Mouse (Mus musculus) forebrain, embryonic 15.5 days (tissue): Measurements from ENCODE around the gene March4. TPM values are rescaled to one million over a fixed set of nuclear protein-coding genes. Genes with fewer than 3 reads are reported as not detected.
A peak's percentile ranks its signal among the peaks of the same experiment; 100 is the strongest.

Experiments
- ATAC-seq: fragments of 200-750 bp; cut with Nextera tagmentation; replicated peaks from 2 replicates; pipeline ENCODE4 v1.8.0; 2017; ENCODE audit warnings: mild to moderate bottlenecking, moderate TSS enrichment, moderate library complexity
- H3K27ac ChIP-seq: fragments of 300-500 bp; sonication (generic); replicated peaks from 2 replicates; pipeline ENCODE4 v1.5.1; 2015; ENCODE audit warnings: mild to moderate bottlenecking, inconsistent platforms
- H3K27me3 ChIP-seq: fragments of 300-500 bp; sonication (generic); 2 replicates; pipeline ENCODE4 v1.6.1; 2015; ENCODE audit warnings: inconsistent platforms
- H3K36me3 ChIP-seq: fragments of 300-500 bp; sonication (generic); 2 replicates; pipeline ENCODE4 v1.6.1; 2015; ENCODE audit warnings: mild to moderate bottlenecking, inconsistent platforms
- H3K4me1 ChIP-seq: fragments of 300-500 bp; sonication (generic); 2 replicates; pipeline ENCODE4 v1.6.1; 2015; ENCODE audit warnings: inconsistent platforms
- H3K4me2 ChIP-seq: fragments of 300-500 bp; sonication (generic); replicated peaks from 2 replicates; pipeline ENCODE4 v1.6.1; 2015; ENCODE audit warnings: mild to moderate bottlenecking, inconsistent platforms
- H3K4me3 ChIP-seq: fragments of 300-500 bp; sonication (generic); 2 replicates; pipeline ENCODE4 v1.5.1; 2015; ENCODE audit warnings: mild to moderate bottlenecking, inconsistent platforms
- H3K9ac ChIP-seq: fragments of 300-500 bp; sonication (generic); replicated peaks from 2 replicates; pipeline ENCODE4 v1.6.1; 2015; ENCODE audit warnings: mild to moderate bottlenecking, inconsistent platforms
- H3K9me3 ChIP-seq: fragments of 300-500 bp; sonication (generic); 2 replicates; pipeline ENCODE4 v1.6.1; 2016; ENCODE audit warnings: inconsistent platforms
- WGBS: fragments of 180-500 bp; shearing (Covaris S2); methylation state at CpG from one replicate; pipeline ENCODE4 v1.1.7; 2015; ENCODE audit warnings: mixed read lengths; 5-methylcytosine and 5-hydroxymethylcytosine counted together
- polyA plus RNA-seq: library from polyadenylated mRNA; unstranded; fragments of >200 nt; fragmentation: Nextera tagmentation; extraction: Ambion mirVana; gene quantifications from 2 replicates; pipeline ENCODE4 v1.2.1, GENCODE M21; 2015

March4 gene
- polyA plus RNA-seq, 1 experiment from 2014 or later, result 5.3 TPM

GRCm38 (mm10) chr1:72468466-72469003, 68.2 kb downstream of the March4 start:
- no peak for ATAC-seq
- Histone ChIP-seq H3K36me3 (no peaks in the 10 kb centered on the region), H3K9ac (no peak overlapping the region), H3K4me3 (no peak overlapping the region), H3K9me3 (no peaks in the 10 kb centered on the region), H3K27me3 (no peaks in the 10 kb centered on the region), H3K4me2 (no peak overlapping the region), H3K27ac (no peak overlapping the region), H3K4me1 (peaks cover 16% of the 10 kb centered on the region)
- WGBS, result 42% methylated on average over 5 of the region's 5 CpGs

GRCm38 (mm10) chr1:72464926-72465583, 71.7 kb downstream of the March4 start:
- ATAC-seq, result peak; percentile 80
- 20% methylated on average over 12 of the region's 12 CpGs for WGBS
- H3K9ac ChIP-seq, result no peak overlapping the region
- no peaks in the 10 kb centered on the region for H3K9me3 ChIP-seq
- H3K36me3 ChIP-seq, result no peaks in the 10 kb centered on the region
- H3K4me1 ChIP-seq, result peaks cover 25% of the 10 kb centered on the region
- H3K4me2 ChIP-seq, result no peak overlapping the region
- H3K27ac ChIP-seq, result peak overlapping the region; percentile 77
- H3K27me3 ChIP-seq, result no peaks in the 10 kb centered on the region
- H3K4me3 ChIP-seq, result no peak overlapping the region

- H3K4me1 ChIP-seq, result peaks cover 25% of the 10 kb centered on the region
- whole genome bisulfite sequencing, result 59% methylated on average over 6 of the region's 6 CpGs
- no peak overlapping the region; the same call in 1 of the 2 replicates for H3K27ac ChIP-seq
Measured at GRCm38 (mm10) chr1:72462516-72462915, 74.2 kb downstream of the March4 start.

GRCm38 (mm10) chr1:72457652-72458051, 79.1 kb downstream of the March4 start:
- Histone ChIP-seq H3K4me1 (peaks cover 26% of the 10 kb centered on the region), H3K9me3 (no peaks in the 10 kb centered on the region), H3K27me3 (no peaks in the 10 kb centered on the region), H3K36me3 (no peaks in the 10 kb centered on the region), H3K27ac (no peak overlapping the region), H3K4me2 (no peak overlapping the region), H3K4me3 (no peak overlapping the region), H3K9ac (no peak overlapping the region)
- no peak for ATAC-seq
- 82% methylated on average over 4 of the region's 4 CpGs for WGBS

More at GRCm38 (mm10) chr1:72462516-72462915, 74.2 kb downstream of the March4 start:
- Histone ChIP-seq H3K27me3 (no peaks in the 10 kb centered on the region), H3K9ac (no peak overlapping the region), H3K36me3 (no peaks in the 10 kb centered on the region), H3K4me2 (no peak overlapping the region), H3K4me3 (no peak overlapping the region), H3K9me3 (no peaks in the 10 kb centered on the region)
- no peak for ATAC-seq

DNA sequence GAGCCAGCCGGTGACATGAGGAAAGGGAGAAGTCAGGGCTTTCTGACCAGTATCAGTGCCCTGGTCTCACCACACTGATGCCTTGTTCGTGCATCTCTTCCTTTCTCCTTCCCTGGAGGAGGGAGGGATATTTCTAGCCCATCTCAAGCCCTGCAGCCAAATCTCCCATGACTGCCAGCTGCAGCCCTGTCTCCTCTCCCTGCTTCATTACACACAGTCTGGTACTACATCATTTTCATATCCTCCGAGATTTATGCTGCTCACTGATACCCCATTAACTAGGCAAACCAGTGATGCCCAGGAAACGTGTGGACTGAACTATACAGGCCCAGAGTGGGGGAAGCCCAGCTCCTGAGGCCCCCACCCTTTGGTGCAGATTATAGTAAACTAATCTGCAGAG, 80.8 kb downstream of the March4 start:
- no peaks in the 10 kb centered on the region for H3K9me3 ChIP-seq
- ATAC-seq, result peak; percentile 74
- no peak overlapping the region for H3K4me2 ChIP-seq
- no peak overlapping the region for H3K4me3 ChIP-seq
- H3K36me3 ChIP-seq, result no peaks in the 10 kb centered on the region
- H3K9ac ChIP-seq, result no peak overlapping the region
- H3K4me1 ChIP-seq, result peaks cover 21% of the 10 kb centered on the region
- H3K27me3 ChIP-seq, result no peaks in the 10 kb centered on the region
- WGBS, result 61% methylated on average over 4 of the region's 4 CpGs
- peak overlapping the region; percentile 53 for H3K27ac ChIP-seq

DNA sequence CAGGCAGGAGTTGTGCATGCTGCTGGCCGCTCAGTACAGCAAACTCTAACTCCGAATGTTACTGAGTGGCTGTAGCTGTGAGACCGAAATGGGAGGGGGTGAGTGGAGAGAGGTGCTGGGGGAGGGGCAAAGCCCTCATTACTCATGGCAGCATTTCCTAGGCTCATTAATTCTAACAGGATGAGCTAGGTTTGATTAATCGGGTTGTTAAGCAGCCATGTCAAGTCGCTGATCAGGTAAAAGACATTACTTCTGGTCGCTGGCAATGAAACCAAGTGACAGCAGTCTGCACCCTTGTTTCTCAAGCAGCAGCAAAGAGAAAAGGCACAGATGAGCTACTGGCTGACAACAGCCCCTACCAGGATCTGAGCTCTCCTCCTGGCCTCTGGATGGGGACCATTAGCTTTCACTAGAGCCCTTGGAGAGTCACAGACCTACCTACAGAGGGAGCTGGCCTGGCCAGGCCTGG, 82.0 kb downstream of the March4 start:
- H3K27ac ChIP-seq, result peak overlapping the region; percentile 69
- peaks cover 21% of the 10 kb centered on the region for H3K4me1 ChIP-seq
- no peak overlapping the region for H3K4me3 ChIP-seq
- no peaks in the 10 kb centered on the region for H3K36me3 ChIP-seq
- no peak overlapping the region for H3K4me2 ChIP-seq
- H3K27me3 ChIP-seq, result no peaks in the 10 kb centered on the region
- H3K9me3 ChIP-seq, result no peaks in the 10 kb centered on the region
- 26% methylated on average over 6 of the region's 6 CpGs for WGBS
- peak; percentile 58 for ATAC-seq
- no peak overlapping the region for H3K9ac ChIP-seq

GRCm38 (mm10) chr1:72452839-72453238, 83.9 kb downstream of the March4 start:
- no peak overlapping the region for H3K4me3 ChIP-seq
- no peak for ATAC-seq
- no peaks in the 10 kb centered on the region for H3K36me3 ChIP-seq
- no peaks in the 10 kb centered on the region for H3K27me3 ChIP-seq
- no peak overlapping the region for H3K27ac ChIP-seq
- H3K9me3 ChIP-seq, result no peaks in the 10 kb centered on the region
- peaks cover 21% of the 10 kb centered on the region for H3K4me1 ChIP-seq
- no peak overlapping the region for H3K9ac ChIP-seq
- WGBS, result 72% methylated on average over 2 of the region's 2 CpGs
- no peak overlapping the region for H3K4me2 ChIP-seq

- H3K36me3 ChIP-seq, result no peaks in the 10 kb centered on the region
- H3K4me2 ChIP-seq, result no peak overlapping the region
- H3K9ac ChIP-seq, result no peak overlapping the region
- no peaks in the 10 kb centered on the region for H3K9me3 ChIP-seq
- WGBS, result 82% methylated on average over 4 of the region's 4 CpGs
- H3K4me3 ChIP-seq, result no peak overlapping the region
- peaks cover 14% of the 10 kb centered on the region for H3K4me1 ChIP-seq
- no peak for ATAC-seq
- H3K27ac ChIP-seq, result no peak overlapping the region
- H3K27me3 ChIP-seq, result no peaks in the 10 kb centered on the region
Measured at GRCm38 (mm10) chr1:72450790-72451189, 85.9 kb downstream of the March4 start.

DNA sequence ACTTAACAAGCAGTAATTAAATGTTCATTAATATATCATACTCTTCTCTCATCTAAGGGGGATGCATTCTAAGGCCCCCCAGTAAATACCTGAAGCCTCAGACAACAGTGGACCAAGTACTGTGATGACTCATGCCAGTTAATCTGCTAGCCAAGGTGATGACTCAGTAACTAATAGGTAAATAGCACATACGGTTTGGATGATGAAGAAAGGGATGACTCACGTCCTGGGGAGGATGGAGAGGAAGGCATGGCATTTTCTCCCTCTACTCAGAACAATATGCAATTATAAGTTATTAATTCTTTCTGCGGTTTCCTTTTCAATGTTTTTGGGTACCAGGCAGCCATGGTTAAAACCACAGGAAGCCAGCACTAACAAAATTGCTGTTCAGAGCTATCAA, 87.0 kb downstream of the March4 start:
- Histone ChIP-seq H3K4me3 (no peak overlapping the region), H3K4me2 (no peak overlapping the region), H3K9me3 (no peaks in the 10 kb centered on the region), H3K27ac (no peak overlapping the region), H3K27me3 (no peaks in the 10 kb centered on the region), H3K4me1 (peaks cover 5% of the 10 kb centered on the region), H3K36me3 (no peaks in the 10 kb centered on the region), H3K9ac (no peak overlapping the region)
- no peak for ATAC-seq
- 85% methylated on average over 3 of the region's 3 CpGs for WGBS

DNA sequence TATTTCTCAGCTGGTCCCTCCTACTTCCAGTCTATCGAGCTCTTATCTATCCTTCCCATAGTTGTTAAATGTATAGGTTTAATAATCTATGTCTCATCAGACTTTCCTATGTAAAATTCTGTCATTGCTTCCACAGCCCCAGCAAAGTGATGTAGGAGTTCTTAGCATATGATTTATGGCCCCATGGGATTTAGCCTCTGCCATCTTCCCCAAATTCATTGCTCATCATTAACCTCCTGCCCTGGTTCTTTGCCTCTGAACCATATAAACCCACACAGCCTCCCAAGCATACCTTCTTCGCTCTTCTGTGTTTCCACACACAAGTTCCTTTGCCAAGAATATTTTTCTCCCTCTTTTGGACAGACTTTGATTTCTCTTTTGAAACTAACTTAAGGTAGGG, 94.0 kb downstream of the March4 start:
- Histone ChIP-seq H3K36me3 (no peaks in the 10 kb centered on the region), H3K4me3 (no peak overlapping the region)
- no peak for ATAC-seq

DNA sequence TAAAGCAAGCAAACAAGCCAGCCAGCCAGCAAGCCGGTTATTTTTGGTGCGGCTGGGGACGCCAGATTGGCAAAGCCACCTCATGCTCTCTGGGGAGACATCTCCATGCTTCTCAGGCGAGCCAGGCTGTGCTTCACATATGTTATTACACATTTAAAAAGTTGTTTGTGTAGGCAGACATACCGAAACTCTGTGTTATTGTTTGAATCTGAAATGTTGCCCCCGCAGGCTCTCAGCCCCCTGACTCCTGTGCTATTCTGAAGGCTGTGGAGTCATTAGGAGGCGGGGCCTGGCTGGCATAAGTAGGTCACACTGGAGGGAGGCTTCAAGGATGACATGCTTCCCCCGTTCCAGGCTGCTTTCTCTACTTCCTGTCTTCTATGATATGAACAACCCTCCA, 97.6 kb downstream of the March4 start:
- no peak overlapping the region for H3K4me3 ChIP-seq
- peak; percentile 53; the same call in 1 of the 2 replicates for ATAC-seq
- H3K4me1 ChIP-seq, result peaks cover 7% of the 10 kb centered on the region
- WGBS, result 52% methylated on average over 8 of the region's 8 CpGs
- H3K36me3 ChIP-seq, result no peaks in the 10 kb centered on the region
- H3K4me2 ChIP-seq, result no peak overlapping the region
- no peaks in the 10 kb centered on the region for H3K9me3 ChIP-seq
- H3K9ac ChIP-seq, result no peak overlapping the region
- H3K27me3 ChIP-seq, result no peaks in the 10 kb centered on the region
- H3K27ac ChIP-seq, result peak overlapping the region; percentile 52

More for the DNA sequence above, 94.0 kb downstream of the March4 start:
- Histone ChIP-seq H3K9me3 (no peaks in the 10 kb centered on the region), H3K4me1 (peaks cover 7% of the 10 kb centered on the region), H3K27ac (no peak overlapping the region), H3K27me3 (no peaks in the 10 kb centered on the region), H3K4me2 (no peak overlapping the region), H3K9ac (no peak overlapping the region)
- WGBS, result 96% methylated on average over 2 of the region's 2 CpGs

- no peak overlapping the region for H3K4me3 ChIP-seq
- peaks cover 12% of the 10 kb centered on the region for H3K4me1 ChIP-seq
- no peaks in the 10 kb centered on the region for H3K36me3 ChIP-seq
- WGBS, result 77% methylated on average over 5 of the region's 5 CpGs
- no peak overlapping the region for H3K4me2 ChIP-seq
- H3K27ac ChIP-seq, result no peak overlapping the region
- ATAC-seq, result no peak
- no peaks in the 10 kb centered on the region for H3K27me3 ChIP-seq
- no peak overlapping the region for H3K9ac ChIP-seq
- no peaks in the 10 kb centered on the region for H3K9me3 ChIP-seq
Measured at GRCm38 (mm10) chr1:72436967-72437366, 99.8 kb downstream of the March4 start.

- Histone ChIP-seq H3K4me1 (peaks cover 12% of the 10 kb centered on the region), H3K27me3 (no peaks in the 10 kb centered on the region)
- WGBS, result 49% methylated on average over 3 of the region's 3 CpGs
Measured at GRCm38 (mm10) chr1:72434510-72434909, 102.2 kb downstream of the March4 start.

More at GRCm38 (mm10) chr1:72434510-72434909, 102.2 kb downstream of the March4 start:
- H3K9me3 ChIP-seq, result no peaks in the 10 kb centered on the region
- no peak overlapping the region for H3K4me2 ChIP-seq
- H3K9ac ChIP-seq, result no peak overlapping the region
- no peak overlapping the region for H3K4me3 ChIP-seq
- no peaks in the 10 kb centered on the region for H3K36me3 ChIP-seq
- no peak overlapping the region for H3K27ac ChIP-seq
- ATAC-seq, result no peak
